Mouse (Mus musculus) bone marrow, adult 2 months (tissue): ENCODE data around the gene Cdc6.

ENCODE experiments used
- CTCF ChIP-seq: fragments of 200-500 bp; IDR thresholded peaks from 2 replicates; pipeline ENCODE4 v1.5.1; 2011; ENCODE audit warnings: low read length, control low read depth; ENCODE audit not compliant: control insufficient read depth, insufficient read depth
- POLR2A ChIP-seq: fragments of 200-500 bp; IDR thresholded peaks from 2 replicates; pipeline ENCODE4 v1.6.1; 2011; ENCODE audit warnings: low read depth, mild to moderate bottlenecking, control low read depth, low read length, borderline replicate concordance; ENCODE audit not compliant: control insufficient read depth

DNA sequence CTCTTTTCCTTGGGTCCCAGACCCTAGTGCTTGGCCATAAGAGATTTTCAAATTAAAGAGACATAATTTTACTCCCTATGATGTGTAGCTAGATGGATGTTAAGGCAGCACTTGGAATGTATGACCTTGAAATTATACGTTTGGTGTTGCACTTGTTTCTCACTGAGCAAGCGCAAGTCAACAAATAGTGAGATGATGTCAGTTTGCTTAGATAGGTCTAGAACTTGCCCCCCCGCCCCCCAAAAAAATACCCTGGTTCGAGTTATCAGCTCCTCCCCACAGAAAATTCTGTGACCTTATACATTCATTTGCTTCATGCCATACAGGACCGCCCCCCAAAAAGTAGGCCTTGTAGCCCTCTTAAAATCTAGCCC, 551 bp upstream of the Cdc6 start:
- no peak for TF ChIP-seq CTCF
- TF ChIP-seq POLR2A = no peak
